Mouse (Mus musculus): ENCODE measurements around the gene Tent5b.

GRCm38 (mm10) chr4:133432560-133433171, 47.3 kb upstream of the Tent5b start:
- TF ChIP-seq CTCF (IDR thresholded peaks at IDR 0.05; ENCODE audit: extremely low read depth, insufficient read depth, insufficient read length, insufficient replicate concordance) (no peak), POLR2A (IDR thresholded peaks at IDR 0.05; ENCODE audit: low read depth, low read length) (no peak)

All from spleen, adult 2 months (tissue).